Mouse (Mus musculus): ENCODE measurements around the gene Krtap19-3.

GRCm38 (mm10) chr16:88851450-88851849 lies 26.4 kb downstream of the Krtap19-3 start:
- TF ChIP-seq CTCF (IDR thresholded peaks at IDR 0.05; ENCODE audit: control insufficient read depth, insufficient read depth, insufficient replicate concordance, low read depth, low read length) (peak; percentile 25; the same call in 1 of the 2 replicates), POLR2A (IDR thresholded peaks at IDR 0.05; ENCODE audit: control insufficient read depth, low read depth, low read length) (no peak)
